Mouse (Mus musculus) lung, postnatal 0 days (tissue): ENCODE results near the gene Gm47283.
"Not testable (repeated sequence)": the region's sequence is repeated elsewhere in the genome, so short reads cannot be mapped to it uniquely, and the experiment has no call there.

Experiments used
- CTCF ChIP-seq: IDR thresholded peaks from 2 replicates; pipeline ENCODE4 v1.5.1; 2016; ENCODE audit warnings: antibody characterized with exemption, mild to moderate bottlenecking
- EP300 ChIP-seq: IDR thresholded peaks from 2 replicates; pipeline ENCODE4 v1.6.1; 2016; ENCODE audit warnings: antibody characterized with exemption, mild to moderate bottlenecking, control low read depth

DNA sequence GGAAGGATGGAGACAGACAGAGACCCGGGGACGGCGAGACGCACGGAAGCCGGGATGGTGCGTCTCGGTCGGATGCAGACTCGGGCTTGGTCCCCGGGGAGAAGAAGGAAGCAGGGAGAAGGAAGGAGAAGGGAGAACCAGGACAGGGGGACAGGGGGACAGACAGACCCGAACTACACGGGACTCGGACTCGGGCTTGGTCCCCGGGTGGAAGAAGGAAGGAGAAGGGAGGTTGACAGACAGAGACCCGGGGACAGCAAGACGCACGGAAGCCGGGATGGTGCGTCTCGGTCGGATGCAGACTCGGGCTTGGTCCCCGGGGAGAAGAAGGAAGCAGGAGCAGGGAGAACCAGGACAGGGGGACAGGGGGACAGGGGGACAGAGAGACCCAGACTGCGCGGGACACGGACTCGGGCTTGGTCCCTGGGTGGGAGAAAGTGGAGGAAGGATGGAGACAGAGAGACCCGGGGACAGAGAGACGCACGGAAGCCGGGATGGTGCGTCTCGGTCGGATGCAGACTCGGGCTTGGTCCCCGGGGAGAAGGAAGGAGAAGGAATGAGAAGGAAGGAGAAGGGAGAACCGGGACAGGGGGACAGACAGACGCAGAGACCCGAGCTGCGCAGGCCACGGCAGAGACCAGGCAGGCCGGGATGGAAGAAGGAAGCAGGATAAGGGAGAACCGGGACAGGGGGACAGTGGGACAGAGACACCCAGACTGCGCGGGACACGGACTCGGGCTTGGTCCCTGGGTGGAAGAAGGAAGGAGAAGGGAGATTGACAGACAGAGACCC, 42.1 kb upstream of the Gm47283 start:
- not testable (repeated sequence) for TF ChIP-seq CTCF, EP300
